Mouse (Mus musculus) natural killer cell, adult 2 months (primary cell): ENCODE data around the gene Srd5a3.

ENCODE experiments used
- DNase-seq, 2 experiments: peaks; one replicate each; pipeline ENCODE4 v3.0.0; 2022; ENCODE audit warnings: low spot score in 2 of 2

Gene Srd5a3

DNA sequence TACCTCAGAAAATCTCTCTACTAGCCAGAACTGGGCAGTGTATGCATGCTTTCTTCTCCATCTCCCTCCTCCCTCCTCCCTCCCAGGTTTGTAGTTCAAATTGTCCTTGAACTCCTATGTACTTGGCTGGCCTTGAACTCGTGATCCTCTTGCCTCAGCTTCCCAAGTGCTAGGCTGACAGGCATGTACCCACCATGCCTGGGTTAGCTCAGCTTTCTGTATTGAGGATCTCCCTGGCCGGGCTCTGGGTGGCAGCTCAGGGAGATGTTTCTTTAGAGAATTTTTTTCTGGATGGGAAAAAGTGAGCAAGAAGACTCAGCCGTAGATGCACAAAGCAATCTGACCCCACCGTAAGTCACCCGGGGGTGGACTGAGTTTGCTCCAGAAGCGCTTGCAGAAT lies 12.9 kb downstream of the Srd5a3 start:
- DNase-seq = no peak

DNA sequence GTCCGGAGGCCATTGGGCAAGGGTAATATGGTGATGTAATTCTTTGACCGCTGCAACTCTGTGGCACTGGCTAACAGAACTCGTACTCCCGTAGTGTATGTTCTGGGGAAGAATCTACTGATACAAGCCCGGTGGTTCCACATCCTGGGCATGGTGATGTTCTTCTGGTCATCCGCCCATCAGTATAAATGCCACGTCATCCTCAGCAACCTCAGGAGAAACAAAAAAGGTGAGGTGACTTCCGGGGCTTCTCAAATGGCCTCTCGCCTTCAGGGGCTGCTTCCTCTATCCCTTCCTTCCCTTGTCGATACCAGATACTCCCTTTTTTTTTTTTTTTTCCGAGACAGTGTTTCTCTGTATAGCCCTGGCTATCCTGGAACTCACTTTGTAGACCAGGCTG lies 13.4 kb downstream of the Srd5a3 start:
- no peak for DNase-seq

DNA sequence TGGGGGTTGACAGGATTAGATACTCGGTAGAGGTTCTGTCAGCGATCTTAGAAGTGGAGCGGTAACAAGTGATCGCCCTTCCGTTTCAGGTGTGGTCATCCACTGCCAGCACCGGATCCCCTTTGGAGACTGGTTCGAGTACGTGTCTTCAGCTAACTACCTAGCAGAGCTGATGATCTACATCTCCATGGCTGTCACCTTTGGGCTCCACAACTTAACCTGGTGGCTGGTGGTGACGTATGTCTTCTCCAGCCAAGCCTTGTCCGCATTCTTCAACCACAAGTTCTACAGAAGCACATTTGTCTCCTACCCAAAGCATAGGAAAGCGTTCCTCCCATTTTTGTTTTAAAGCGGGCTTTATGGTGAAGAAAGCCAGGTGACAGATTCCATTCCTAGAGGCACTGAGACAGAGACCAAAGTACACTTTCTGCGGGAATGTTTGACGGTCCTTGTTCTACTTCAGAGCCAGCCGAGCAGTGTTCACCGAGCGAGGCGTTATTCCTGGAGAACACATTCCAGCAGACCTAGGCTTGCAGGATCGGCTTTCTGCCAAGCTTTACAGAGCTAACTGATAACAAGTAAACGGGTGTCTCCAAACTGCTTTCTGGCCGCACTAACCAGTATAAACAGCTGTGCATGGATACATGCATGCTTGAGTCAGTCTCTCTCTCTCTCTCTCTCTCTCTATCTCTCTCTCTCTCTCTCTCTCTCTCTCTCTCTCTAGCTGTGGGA lies 14.5 kb downstream of the Srd5a3 start:
- no peak for DNase-seq

DNA sequence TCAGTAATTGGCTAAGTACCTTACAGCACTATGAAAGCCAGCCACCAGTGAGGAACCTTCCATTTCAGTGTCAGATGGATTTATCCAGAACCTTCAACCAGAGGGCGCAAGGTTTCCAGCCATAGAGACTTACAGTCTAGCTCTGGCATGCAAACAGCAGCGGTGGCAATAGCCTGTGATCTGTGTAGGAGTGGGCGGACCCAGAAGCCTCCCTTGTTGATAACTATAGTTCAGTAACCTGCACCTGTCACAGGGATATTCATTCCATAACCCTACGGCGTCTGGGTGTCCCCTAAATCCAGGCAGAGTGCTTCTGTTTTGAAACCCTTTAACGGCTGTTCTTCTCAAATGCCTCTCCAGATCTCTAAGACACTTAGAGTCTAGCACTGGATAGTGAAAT lies 19.5 kb downstream of the Srd5a3 start:
- DNase-seq = no peak

- no peak for DNase-seq
Observed at GRCm38 (mm10) chr5:76160086-76160485, 20.0 kb downstream of the Srd5a3 start.

DNA sequence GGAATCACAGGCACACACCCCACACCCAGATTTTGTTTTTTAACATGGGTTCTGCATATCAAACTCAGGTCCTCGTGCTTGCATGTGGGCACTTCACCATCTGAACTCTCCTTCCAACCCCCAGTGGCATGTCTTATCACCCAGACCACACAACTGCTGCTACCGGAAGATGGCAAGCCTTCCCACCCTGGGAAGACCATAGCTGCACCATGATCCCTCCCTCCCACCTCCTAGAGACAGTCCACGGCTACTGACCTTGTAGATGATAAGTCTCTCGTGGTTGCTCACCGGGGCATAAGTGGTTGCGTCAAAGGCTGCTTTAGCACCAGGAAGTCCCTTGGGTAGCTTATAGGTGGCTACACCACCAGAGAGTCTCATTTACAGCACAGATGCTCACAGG lies 21.4 kb downstream of the Srd5a3 start:
- no peak for DNase-seq

GRCm38 (mm10) chr5:76162926-76163325 lies 22.9 kb downstream of the Srd5a3 start:
- no peak for DNase-seq

DNA sequence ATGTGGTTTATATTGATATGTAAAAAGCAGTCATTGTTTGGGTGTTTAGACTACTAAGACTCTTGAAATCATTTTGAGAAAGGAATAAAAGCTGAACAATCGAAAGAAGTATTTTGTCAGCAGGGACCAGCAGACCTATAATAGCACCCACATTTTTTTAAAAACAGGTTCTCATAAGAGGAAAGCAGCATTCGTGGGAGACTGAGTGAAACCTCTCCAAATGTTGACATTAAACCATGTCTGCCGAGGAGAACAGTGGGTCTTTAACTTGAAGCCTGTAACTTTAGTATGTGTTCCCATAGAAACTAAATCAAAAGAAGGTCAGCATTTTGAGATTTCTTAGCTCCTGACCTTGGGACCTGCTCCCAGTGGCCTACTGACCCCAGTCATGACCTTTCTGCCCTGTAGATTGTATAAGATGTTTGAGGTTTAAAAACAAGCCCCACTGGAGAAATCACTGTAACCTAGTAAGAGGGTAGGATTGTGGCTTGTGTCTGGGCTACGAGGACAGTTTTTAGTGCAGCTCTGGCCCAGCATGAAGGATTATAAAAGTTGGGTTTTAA lies 23.8 kb downstream of the Srd5a3 start:
- no peak for DNase-seq

DNA sequence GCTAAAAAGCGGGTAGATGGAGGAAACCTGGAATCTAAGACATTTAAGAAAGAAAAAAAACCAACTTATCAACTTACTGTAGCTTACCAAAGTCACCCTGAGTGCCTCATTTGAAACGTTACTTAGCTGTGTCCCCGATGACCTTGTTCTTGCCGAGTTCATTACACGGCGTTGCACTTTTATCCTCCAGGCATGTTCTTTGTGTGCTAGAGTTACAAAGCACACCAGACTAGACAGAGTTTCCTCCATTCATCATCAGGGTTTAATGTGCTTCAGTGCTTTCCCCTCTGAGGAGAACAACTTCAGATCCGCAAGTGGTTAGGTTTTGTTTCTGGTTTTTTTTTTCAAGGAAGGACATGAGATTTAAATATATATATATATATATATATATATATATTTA lies 24.8 kb downstream of the Srd5a3 start:
- no peak for DNase-seq

DNA sequence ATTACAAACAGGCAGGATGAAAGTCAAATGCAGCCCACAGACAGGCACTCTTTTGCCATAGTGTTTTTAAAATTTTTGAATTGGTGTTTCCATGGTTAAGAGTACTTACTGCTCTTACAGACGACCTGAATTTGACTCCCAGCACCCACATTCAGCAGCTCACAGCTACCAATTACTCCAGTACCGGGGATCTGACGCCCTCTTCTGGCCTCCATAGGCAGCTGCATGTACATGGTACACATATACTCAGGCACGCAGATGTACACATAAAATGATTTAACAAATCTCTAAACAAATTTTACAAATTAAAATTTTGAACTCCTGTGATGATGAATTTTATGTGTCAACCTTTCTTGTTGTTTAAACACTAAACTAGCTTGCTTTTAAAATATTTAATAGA lies 30.5 kb downstream of the Srd5a3 start:
- no peak for DNase-seq

GRCm38 (mm10) chr5:76171039-76171438 lies 31.0 kb downstream of the Srd5a3 start:
- no peak for DNase-seq

DNA sequence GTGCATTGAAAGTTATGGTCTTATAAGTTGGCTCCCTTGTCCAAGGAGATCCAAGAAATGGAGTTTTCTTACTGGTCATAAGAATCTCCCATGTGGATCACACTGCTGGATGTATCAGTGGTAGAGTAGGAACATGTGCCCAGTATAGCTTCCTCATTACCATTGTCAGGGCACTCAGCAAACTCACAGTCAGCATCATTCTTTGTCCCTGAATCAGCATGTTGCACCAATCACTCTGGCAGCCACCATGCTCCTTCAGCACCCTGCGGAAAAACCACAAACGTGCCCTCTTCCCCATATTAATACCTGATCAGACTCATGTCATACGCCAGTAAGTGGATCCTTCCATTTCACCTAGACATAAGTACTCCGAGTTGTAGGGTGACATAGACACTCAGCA lies 35.0 kb downstream of the Srd5a3 start:
- no peak for DNase-seq

GRCm38 (mm10) chr5:76176411-76176810 lies 36.3 kb downstream of the Srd5a3 start:
- no peak for DNase-seq

GRCm38 (mm10) chr5:76176841-76177240 lies 36.8 kb downstream of the Srd5a3 start:
- no peak for DNase-seq

DNA sequence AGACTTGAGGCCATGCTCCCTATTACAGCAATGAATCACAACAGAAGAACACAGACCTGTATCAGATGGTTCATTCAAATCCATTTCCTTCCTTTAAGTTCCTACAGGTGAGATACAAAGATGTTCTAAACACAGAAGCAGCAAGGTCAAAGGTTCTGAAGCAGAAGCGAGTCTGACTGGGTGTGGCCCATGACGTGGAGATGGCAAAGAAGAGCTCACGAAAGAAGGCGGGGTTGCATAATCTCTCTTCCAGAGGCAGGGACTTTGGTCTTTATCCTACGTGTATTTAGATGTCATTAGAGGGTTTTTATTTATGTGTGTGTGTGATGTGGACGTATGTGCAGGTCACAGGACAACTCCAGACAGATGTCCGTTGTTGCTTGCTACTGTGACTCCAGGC lies 37.6 kb downstream of the Srd5a3 start:
- DNase-seq = no peak

DNA sequence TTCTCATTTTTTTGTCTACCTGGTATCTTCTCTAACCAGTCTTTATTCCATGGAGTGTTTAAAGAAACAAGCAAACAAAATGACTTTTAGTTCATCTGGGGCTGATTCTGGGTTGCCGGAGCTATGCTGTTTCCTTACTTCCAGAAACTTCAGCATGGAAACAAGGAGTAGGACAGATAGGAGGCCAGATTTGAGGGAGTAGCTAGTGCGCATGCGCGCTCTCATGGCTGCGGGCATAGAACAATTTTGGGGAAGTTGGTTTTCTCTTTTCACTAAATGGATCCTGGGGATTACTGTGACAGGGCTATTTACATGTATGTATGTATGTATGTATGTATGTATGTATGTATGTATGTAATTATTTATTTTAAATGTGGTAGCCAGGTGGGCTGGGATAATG lies 39.1 kb downstream of the Srd5a3 start:
- no peak for DNase-seq

GRCm38 (mm10) chr5:76179791-76180190 lies 39.7 kb downstream of the Srd5a3 start:
- no peak for DNase-seq

- no peak for DNase-seq
Observed at GRCm38 (mm10) chr5:76182326-76182725, 42.3 kb downstream of the Srd5a3 start.

DNA sequence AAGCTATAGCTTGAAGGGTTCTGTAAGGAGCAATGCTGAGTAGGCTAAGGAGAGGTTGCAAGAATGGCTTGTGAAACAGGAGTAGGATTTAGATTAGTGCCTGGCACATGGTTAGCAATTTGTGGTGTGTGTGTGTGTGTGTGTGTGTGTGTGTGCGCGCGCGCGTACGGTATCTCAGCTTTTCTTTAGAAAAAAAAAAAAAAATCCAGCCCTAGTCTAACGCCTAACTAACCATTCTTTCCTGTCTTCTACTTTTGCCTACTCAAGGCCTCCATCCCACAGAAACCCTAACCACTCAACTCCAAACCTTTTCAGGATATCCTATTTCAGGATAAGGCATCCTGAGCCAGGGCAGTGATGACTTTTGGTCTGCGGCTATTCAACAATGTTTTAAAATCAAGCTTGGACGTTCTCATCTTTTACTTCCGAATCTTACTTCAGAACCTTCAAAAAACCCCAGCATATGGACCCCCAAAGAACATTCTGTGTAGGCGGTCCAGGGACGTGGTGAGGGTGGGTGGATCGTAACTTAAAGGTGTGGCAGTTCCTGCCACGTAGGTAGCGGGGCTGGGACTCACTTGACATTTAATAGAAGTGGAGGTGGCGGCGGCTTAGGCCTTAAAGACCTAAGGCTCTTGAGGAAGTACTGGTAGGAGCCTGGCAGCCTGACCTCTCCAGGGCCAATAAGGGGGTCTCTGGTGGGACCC lies 43.1 kb downstream of the Srd5a3 start:
- no peak for DNase-seq

DNA sequence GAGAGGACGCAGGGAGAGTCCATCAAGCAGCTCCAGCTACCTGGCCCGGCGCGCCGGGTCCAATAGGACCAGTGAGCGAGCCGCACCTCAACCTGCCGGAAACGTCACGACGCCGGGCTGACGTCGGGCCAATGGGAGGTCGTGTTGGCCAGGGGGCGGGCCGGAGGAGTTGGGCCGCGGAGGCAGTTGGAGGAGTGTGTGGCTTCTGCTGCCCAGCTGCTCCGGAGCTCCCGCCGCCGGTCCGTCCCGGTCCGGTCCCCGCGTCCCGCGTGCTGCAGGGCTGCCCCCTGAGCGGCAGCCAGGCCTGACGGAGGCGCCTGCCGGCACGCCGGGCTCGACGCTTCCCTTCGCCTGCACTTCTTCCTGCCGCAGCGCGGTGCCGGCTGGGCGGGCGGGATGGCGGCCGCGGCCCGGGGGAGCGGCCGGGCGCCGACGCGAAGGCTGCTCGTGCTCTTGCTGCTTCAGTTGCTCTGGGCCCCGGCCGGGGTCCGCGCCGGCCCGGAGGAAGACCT lies 43.7 kb downstream of the Srd5a3 start, which contains the start of gene Tmem165:
Gene Tmem165, plus strand, starts transcription at position 131 of the 512 bp plus-strand sequence.
- peak; percentile 83 to 87 for DNase-seq

GRCm38 (mm10) chr5:76184286-76185080 lies 44.4 kb downstream of the Srd5a3 start:
- DNase-seq = peak; percentile 20 to 43

GRCm38 (mm10) chr5:76187885-76188284 lies 47.8 kb downstream of the Srd5a3 start:
- no peak for DNase-seq
